Mouse (Mus musculus) heart, adult 8-10 months (tissue): ENCODE results near the gene Lcp1. TPM values are rescaled to one million over a fixed set of nuclear protein-coding genes. Genes with fewer than 3 reads are reported as not detected.

Experiments used
- DNase-seq: peaks from one replicate; pipeline ENCODE4 v3.0.0; 2022; ENCODE audit warnings: low spot score
- microRNA-seq: library from miRNA; unstranded; fragments of <30 nt; microRNA quantifications from one replicate; pipeline ENCODE4 v1.2.0, GENCODE M21; 2022
- total RNA-seq, 4 experiments: library from RNA; stranded (reverse); gene quantifications; 2 replicates each; pipeline ENCODE4 v1.2.4; 2022

Lcp1 gene
- total RNA-seq, 4 experiments from 2014 or later = 8.8 to 14.3 (median 11.4) TPM

DNA sequence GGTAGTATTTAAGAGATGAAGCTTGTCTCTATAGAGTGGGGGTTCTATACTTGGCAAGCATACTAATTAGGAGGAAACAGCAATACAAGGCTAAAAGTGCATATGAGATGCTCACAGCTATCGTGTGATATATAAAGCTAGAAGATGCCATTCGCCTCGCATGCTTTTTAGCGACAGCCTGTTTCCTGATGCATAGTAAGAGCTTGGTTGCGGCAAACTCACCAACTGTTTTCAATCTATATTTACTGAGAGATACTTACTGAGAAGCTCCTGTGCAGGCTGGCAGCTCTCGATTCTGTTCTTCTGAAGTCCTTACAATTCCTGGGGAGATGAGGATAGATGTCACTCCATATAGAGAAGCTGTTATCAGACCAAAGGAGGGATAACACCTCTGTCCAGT is 148.8 kb downstream of the Lcp1 start:
- no peak for DNase-seq

DNA sequence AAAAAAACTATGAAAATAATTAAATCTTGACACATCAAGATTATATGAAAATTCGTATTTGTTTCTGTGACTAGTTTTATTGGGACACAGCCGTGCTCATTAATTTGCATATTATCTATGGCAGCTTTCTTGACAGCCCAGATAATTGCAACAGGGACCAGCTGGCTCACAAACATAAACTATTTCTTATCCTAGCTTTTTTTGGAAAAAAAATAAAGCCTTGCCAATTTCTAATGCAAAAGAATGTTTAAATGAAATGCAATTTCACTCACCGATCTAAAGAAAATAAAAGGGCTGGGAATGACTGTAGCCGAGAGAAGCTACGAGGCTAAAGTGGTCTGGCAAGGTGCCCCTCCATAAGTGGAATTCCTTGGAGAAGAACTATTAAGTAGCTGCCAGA is 149.5 kb downstream of the Lcp1 start:
- no peak for DNase-seq

Small RNA genes lying within 50 kb of the gene (microRNA-seq; reads per million reads assigned to microRNA genes)
- not detected for gene Gm44482

Other genes with a start within 250 kb of the Lcp1 start
- gene Lrch1, start 183.2 kb upstream of the Lcp1 start, total RNA-seq = 10 to 100 TPM; 13.3 to 14.7 (median 14.6) TPM
- gene Rubcnl, start 115.1 kb upstream of the Lcp1 start, total RNA-seq = 1 to 10 TPM in 2 of 4 experiments, under 1 TPM in 2; 0.69 to 1.3 (median 0.99) TPM
- not detected for gene Lrrc63, start 220 bp upstream of the Lcp1 start, total RNA-seq
- not detected for gene Cpb2, start 111.2 kb downstream of the Lcp1 start, total RNA-seq
- gene Zc3h13, start 153.3 kb downstream of the Lcp1 start, total RNA-seq = 10 to 100 TPM; 21.7 to 30.7 (median 25.6) TPM